Mouse (Mus musculus) ES-E14 (cell line): ENCODE measurements around the gene Slc24a4.

ENCODE experiments used
- CHD2 ChIP-seq: IDR thresholded peaks from 2 replicates; pipeline ENCODE4 v1.6.1; 2014; ENCODE audit warnings: mild to moderate bottlenecking, low read depth, low read length, inconsistent platforms
- HCFC1 ChIP-seq: IDR thresholded peaks from 2 replicates; pipeline ENCODE4 v1.6.1; 2012; ENCODE audit warnings: low read length, inconsistent platforms, borderline replicate concordance; ENCODE audit not compliant: insufficient read depth
- MAFK ChIP-seq: IDR thresholded peaks from 2 replicates; pipeline ENCODE4 v1.6.1; 2014; ENCODE audit warnings: mild to moderate bottlenecking, low read depth, low read length, inconsistent platforms; ENCODE audit not compliant: insufficient read depth
- ZC3H11A ChIP-seq: IDR thresholded peaks from 2 replicates; pipeline ENCODE4 v1.6.1; 2012; ENCODE audit warnings: low read depth, mild to moderate bottlenecking, inconsistent platforms, low read length, borderline replicate concordance
- ZNF384 ChIP-seq: IDR thresholded peaks from 2 replicates; pipeline ENCODE4 v1.6.1; 2012; ENCODE audit warnings: low read depth, low read length, inconsistent platforms

DNA sequence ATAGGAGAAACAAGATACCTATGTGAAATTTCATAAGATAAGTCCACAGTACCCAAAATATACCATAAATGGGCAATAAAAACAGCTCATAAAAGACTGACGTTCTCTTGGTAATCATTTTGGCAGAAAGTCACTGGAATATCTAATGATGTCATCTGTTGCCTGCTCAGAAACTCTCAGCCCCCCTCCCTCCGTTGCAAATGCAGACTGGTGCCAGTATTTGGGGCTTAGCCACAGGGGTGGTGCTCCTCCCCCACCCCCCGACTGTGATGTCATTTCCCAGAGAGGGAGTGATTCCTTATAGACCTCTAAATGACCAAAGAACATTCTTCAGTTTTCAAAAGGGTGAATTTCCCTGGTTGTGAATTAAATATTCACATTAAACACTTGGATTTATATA, 96.6 kb downstream of the Slc24a4 start:
- TF ChIP-seq ZC3H11A (no peak), ZNF384 (no peak), HCFC1 (no peak), CHD2 (no peak), MAFK (no peak)
